11 mouse cellular contexts compared by ENCODE assay signal in genomic region chr6:94646274-94646863, GRCm38 (mm10). TPM values are rescaled to one million over a fixed set of nuclear protein-coding genes. Genes with fewer than 3 reads are reported as not detected.
DNase-seq lines count a peak whose midpoint lies in the region; ATAC-seq and TF ChIP-seq lines count a peak whose summit lies in the region.
"Had no signal": no experiment of that assay in that cellular context is flagged by ENCODE, and none has a peak within 500 bp of the region (broad histone marks: within the 10 kb centered on the region; RNA-seq: fewer than 3 reads in every experiment).

No protein-coding gene starts in this region.

- H3K27me3 ChIP-seq in hindbrain, postnatal 0 days (ENCODE audit: insufficient read depth, low read length), result no peaks in the 10 kb centered on the region

- peak overlapping the region; percentile 32; the same call in 1 of the 2 replicates for H3K27ac ChIP-seq in layer of hippocampus, adult 2 months
- H3K27ac ChIP-seq in hindbrain, postnatal 0 days, result peak overlapping the region; percentile 69; the same call in 1 of the 2 replicates

- 0 out of 2 replicates have a peak, but pooled peaks have one; percentile 4 for ATAC-seq in common myeloid progenitor, adult 5-6 weeks (replicated peaks; ENCODE audit: low read depth, poor library complexity, severe bottlenecking)
- ATAC-seq in hindbrain, postnatal 0 days, result no peak
- ATAC-seq: forebrain, embryonic 16.5 days had no signal

- H3K9me3 ChIP-seq in hindbrain, postnatal 0 days (ENCODE audit: low read length), result no peaks in the 10 kb centered on the region

- intact Hi-C loops in left cerebral cortex, postnatal 14 days (cut with DNase I), result no loop called here

- no peak overlapping the region for H3K4me3 ChIP-seq in layer of hippocampus, adult 2 months
- H3K4me3 ChIP-seq in hindbrain, postnatal 0 days (ENCODE audit: low read length), result no peak overlapping the region

- no peak overlapping the region for H3K9ac ChIP-seq in hindbrain, postnatal 0 days (replicated peaks; ENCODE audit: low read length)

- WGBS in hindbrain, postnatal 0 days, result 50% methylated on average over 6 of the region's 6 CpGs

- no peak for DNase-seq in layer of hippocampus, adult 2 months (ENCODE audit: low spot score in 2 of 2)
- no peak for DNase-seq in layer of hippocampus, postnatal 25 days (ENCODE audit: extremely low spot score in 1 of 2, low spot score in 1 of 2)
- no peak for DNase-seq in hindbrain, postnatal 0 days (ENCODE audit: low spot score)
- peak; percentile 47 for DNase-seq in thymus, postnatal 14 days
- no peak for DNase-seq in lung, adult 18-20 months
- no peak for DNase-seq in left cerebral cortex, postnatal 14 days (ENCODE audit: low spot score in 2 of 2)
- DNase-seq: cerebellum, adult 11 months; kidney, adult 18-20 months; left cerebral cortex, postnatal 4 days had no signal

- no peak overlapping the region for H3K4me2 ChIP-seq in hindbrain, postnatal 0 days (ENCODE audit: low read depth, low read length)

- no peaks in the 10 kb centered on the region for H3K36me3 ChIP-seq in hindbrain, postnatal 0 days (ENCODE audit: insufficient read depth, low read length)

- H3K4me1 ChIP-seq in hindbrain, postnatal 0 days (ENCODE audit: insufficient read depth, low read length), result peaks cover 29% of the 10 kb centered on the region

- TF ChIP-seq CTCF in layer of hippocampus, adult 2 months (conservative IDR thresholded peaks at IDR 0.05), result no peak
- no peak for TF ChIP-seq CTCF in hindbrain, postnatal 0 days (IDR thresholded peaks at IDR 0.05; ENCODE audit: low read depth)

RNA-seq across cellular contexts. Expression of gene Lrig1, which starts 53.6 kb away (rescaled TPM):
- 10 to 100 TPM; 26.2 to 27.4 TPM for total RNA-seq in layer of hippocampus, adult 2 months (2021)
- total RNA-seq in layer of hippocampus, postnatal 25 days (2021), result 10 to 100 TPM; 28.0 to 30.5 TPM
- total RNA-seq in common myeloid progenitor, adult 5-6 weeks (2017), result 1.1 and 3.8 TPM in 2 replicates
- total RNA-seq in hindbrain, postnatal 0 days (2014; rRNA removed), result 131 and 146 TPM in 2 replicates
- 23.0 and 27.8 TPM in 2 replicates for polyA plus RNA-seq in hindbrain, postnatal 0 days (2015; fragmentation: Nextera tagmentation; extraction: Ambion mirVana)
- 10 to 100 TPM; 28.5 to 30.6 TPM for total RNA-seq in left cerebral cortex, postnatal 14 days (2021)
